Mouse (Mus musculus) heart, postnatal 0 days (tissue): ENCODE data around the gene 2410004P03Rik. TPM values are rescaled to one million over a fixed set of nuclear protein-coding genes. Genes with fewer than 3 reads are reported as not detected.

Experiments used
- ATAC-seq: fragments of 200-750 bp; cut with Nextera tagmentation; 2 replicates; pipeline ENCODE4 v1.8.0; 2017; ENCODE audit warnings: low read depth, moderate number of reproducible peaks, moderate library complexity; ENCODE audit not compliant: insufficient read depth
- DNase-seq: peaks from one replicate; pipeline ENCODE4 v3.0.0-alpha.2; 2016; ENCODE audit warnings: low spot score
- H3K27ac ChIP-seq: fragments of 300-500 bp; sonication (generic); 2 replicates; pipeline ENCODE4 v1.5.1; 2014; ENCODE audit warnings: low read depth, mild to moderate bottlenecking
- H3K27me3 ChIP-seq: fragments of 300-500 bp; sonication (generic); 2 replicates; pipeline ENCODE4 v1.6.1; 2014; ENCODE audit warnings: low read length, mixed read lengths; ENCODE audit not compliant: control insufficient read depth, insufficient read depth
- H3K36me3 ChIP-seq: fragments of 300-500 bp; sonication (generic); replicated peaks from 2 replicates; pipeline ENCODE4 v1.6.1; 2014; ENCODE audit warnings: low read length, mixed read lengths; ENCODE audit not compliant: control insufficient read depth, insufficient read depth
- H3K4me1 ChIP-seq: fragments of 300-500 bp; sonication (generic); 2 replicates; pipeline ENCODE4 v1.6.1; 2014; ENCODE audit warnings: antibody characterized with exemption; ENCODE audit not compliant: control insufficient read depth, insufficient read depth
- H3K4me2 ChIP-seq: fragments of 300-500 bp; sonication (generic); 2 replicates; pipeline ENCODE4 v1.6.1; 2014; ENCODE audit warnings: low read depth, mild to moderate bottlenecking, low read length, moderate library complexity
- H3K4me3 ChIP-seq: fragments of 300-500 bp; sonication (generic); 2 replicates; pipeline ENCODE4 v1.5.1; 2014; ENCODE audit warnings: low read depth, low read length
- H3K9ac ChIP-seq: fragments of 300-500 bp; sonication (generic); replicated peaks from 2 replicates; pipeline ENCODE4 v1.6.1; 2014; ENCODE audit warnings: low read depth, low read length, mixed read lengths
- H3K9me3 ChIP-seq: fragments of 300-500 bp; sonication (generic); replicated peaks from 2 replicates; pipeline ENCODE4 v1.6.1; 2016; ENCODE audit warnings: low read length; ENCODE audit not compliant: control insufficient read depth
- CTCF ChIP-seq: IDR thresholded peaks from 2 replicates; pipeline ENCODE4 v1.5.1; 2016; ENCODE audit warnings: antibody characterized with exemption, control low read depth, low read depth
- EP300 ChIP-seq: IDR thresholded peaks from 2 replicates; pipeline ENCODE4 v1.6.1; 2016; ENCODE audit warnings: antibody characterized with exemption, low read depth
- WGBS: fragments of 180-500 bp; shearing (Covaris S2); extraction: QIAGEN DNeasy Blood & Tissue Kit; methylation state at CpG from one replicate; pipeline ENCODE4 v1.1.7; 2014; 5-methylcytosine and 5-hydroxymethylcytosine counted together
- polyA plus RNA-seq: library from polyadenylated mRNA; unstranded; fragments of >200 nt; fragmentation: Nextera tagmentation; extraction: Ambion mirVana; gene quantifications from 2 replicates; pipeline ENCODE4 v1.2.1, GENCODE M21; 2015
- total RNA-seq: library from RNA; depleted of rRNA; stranded (reverse); fragments of >200 nt; gene quantifications from 2 replicates; pipeline ENCODE4 v1.2.3, GENCODE M21; 2014; ENCODE audit warnings: low replicate concordance

2410004P03Rik gene
- total and polyA plus RNA-seq, 2 experiments from 2014 or later = 0.20 TPM; not detected in 1

DNA sequence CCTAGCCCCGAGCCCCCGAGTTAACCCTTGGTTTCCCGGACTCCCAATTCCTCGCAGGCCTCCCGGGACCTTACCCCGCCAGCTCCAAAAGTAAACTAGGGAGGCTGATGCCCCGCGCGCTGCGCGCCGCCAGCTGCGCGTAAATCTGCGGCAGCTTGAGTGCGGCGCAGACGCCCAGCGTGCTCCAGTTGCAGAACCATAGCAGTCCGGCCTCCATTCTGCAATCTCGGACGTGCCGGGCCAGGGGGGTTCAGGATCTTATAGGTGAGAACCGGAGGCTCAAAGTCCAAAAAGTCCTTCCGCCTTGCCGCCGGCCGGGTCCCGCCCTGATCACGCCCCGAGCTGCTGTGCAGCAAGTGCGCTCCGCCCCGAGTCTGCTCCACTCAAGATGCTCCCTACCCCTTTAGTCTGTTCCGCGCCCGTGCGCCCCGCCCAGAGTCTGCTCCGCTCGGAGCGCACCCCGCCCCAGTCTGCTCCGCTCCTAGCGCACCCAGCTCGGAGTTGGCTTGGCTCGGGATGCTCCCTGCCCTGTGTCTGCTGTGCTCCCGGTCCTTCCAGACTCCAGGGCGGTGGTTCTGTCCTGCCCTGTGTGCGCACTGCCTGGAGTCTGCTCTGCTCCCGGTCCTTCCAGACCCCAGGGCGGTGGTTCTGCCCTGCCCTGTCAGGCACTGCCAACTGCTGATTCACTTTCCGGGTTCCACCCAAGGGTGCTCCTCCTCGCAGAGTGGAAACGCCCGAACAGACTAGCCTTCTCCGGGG is 11.6 kb downstream of the 2410004P03Rik start, which contains the start of gene Pqlc3:
TSS of gene Pqlc3 (minus strand) at position 670 of the 759 bp plus-strand sequence.
- Histone ChIP-seq H3K27ac (no peak within 1 kb of the TSS), H3K4me2 (peak within 1 kb of the TSS; percentile 94), H3K9ac (peak within 1 kb of the TSS; percentile 48), H3K4me3 (peak within 1 kb of the TSS; percentile 59), H3K36me3 (0 out of 2 replicates have a peak, but pooled peaks cover 10% of the 10 kb centered on the region), H3K9me3 (no peaks in the 10 kb centered on the region), H3K27me3 (no peaks in the 10 kb centered on the region), H3K4me1 (peaks cover 3% of the 10 kb centered on the region; the same call in 1 of the 2 replicates)
- ATAC-seq (peak; percentile 83), DNase-seq (peak; percentile 74)
- no peak for TF ChIP-seq CTCF
- TF ChIP-seq EP300 = no peak
- under 1% methylated on average over 57 of the region's 57 CpGs for WGBS

DNA sequence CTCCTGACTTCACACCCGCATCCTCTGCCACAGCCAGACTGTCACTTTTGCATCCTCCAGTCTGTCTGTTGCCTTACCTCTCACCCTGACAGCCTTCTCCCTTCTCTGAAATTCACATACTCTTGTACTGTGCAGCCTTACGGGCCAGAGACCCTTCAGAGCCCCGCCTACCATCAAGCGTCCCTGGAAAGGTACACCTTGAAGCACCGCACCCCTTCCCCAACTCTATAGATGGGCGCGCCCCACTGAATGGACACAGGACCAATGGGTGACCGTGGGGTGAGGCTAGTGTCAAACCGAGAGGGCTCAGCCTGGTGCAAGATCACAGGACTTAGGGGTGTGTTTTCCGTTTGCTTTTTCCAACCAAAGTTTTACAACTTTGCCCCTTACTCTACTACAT is 12.4 kb downstream of the 2410004P03Rik start:
- peak overlapping the region; percentile 48; the same call in 1 of the 2 replicates for H3K9ac ChIP-seq
- 5% methylated on average over 10 of the region's 10 CpGs for WGBS
- H3K9me3 ChIP-seq = no peaks in the 10 kb centered on the region
- no peaks in the 10 kb centered on the region for H3K27me3 ChIP-seq
- ATAC-seq = no peak
- no peak overlapping the region for H3K27ac ChIP-seq
- DNase-seq = no peak
- peak overlapping the region; percentile 94 for H3K4me2 ChIP-seq
- 0 out of 2 replicates have a peak, but pooled peaks cover 10% of the 10 kb centered on the region for H3K36me3 ChIP-seq
- peak overlapping the region; percentile 59 for H3K4me3 ChIP-seq
- TF ChIP-seq CTCF (no peak), EP300 (no peak)
- peaks cover 3% of the 10 kb centered on the region; the same call in 1 of the 2 replicates for H3K4me1 ChIP-seq

DNA sequence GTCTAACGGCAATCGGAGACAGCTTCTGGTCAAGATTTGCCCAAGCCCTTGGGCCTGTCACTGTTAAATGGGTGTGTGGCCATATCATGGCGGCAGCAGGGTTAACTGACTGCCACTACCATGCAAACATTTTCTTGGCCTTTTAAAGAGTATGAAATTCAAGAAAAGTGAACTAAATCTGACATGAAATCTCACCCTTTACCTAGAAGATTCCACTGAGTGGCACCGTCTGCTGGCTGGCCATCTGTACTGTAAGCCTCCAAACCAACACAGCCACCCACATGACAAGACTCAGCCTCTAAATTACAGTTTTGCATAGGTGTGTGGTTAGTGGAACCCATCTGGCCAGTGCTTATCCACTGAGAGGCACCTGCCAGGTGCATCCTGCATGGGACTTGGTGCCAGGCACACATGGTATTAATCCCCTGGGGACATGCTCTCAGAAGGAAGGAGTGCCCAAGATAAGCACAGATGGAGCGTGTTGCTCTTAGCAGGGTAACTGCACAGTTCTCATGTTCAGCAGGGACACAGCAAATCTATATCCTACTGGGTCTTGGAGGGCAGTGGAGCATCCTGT is 14.6 kb downstream of the 2410004P03Rik start:
- WGBS = 79% methylated on average over 5 of the region's 5 CpGs
- Histone ChIP-seq H3K4me3 (no peak overlapping the region), H3K4me2 (no peak overlapping the region), H3K27ac (no peak overlapping the region), H3K4me1 (peaks cover 3% of the 10 kb centered on the region; the same call in 1 of the 2 replicates), H3K9ac (no peak overlapping the region), H3K9me3 (no peaks in the 10 kb centered on the region), H3K36me3 (peaks cover 10% of the 10 kb centered on the region; the same call in 1 of the 2 replicates), H3K27me3 (no peaks in the 10 kb centered on the region)
- DNase-seq = no peak
- no peak for ATAC-seq
- no peak for TF ChIP-seq EP300
- TF ChIP-seq CTCF = no peak

DNA sequence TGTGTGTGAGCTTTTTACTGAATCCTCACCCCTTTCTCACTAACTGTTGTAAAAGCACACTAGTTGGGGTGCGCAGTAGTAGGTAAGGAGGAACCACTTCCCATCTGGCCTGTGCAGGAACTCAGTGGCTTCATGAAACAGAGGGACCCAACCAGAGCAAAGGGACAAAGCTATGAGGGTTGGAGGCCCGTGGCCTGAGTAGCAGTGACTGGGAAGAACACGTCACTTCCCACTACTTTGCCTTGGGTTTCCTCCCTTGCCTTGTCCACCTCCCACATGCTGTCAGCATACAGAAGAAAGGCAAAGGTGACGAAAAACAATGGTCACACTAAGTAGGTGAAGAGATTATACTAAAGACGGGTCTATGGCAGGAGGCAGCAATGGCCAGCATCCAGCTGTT is 15.2 kb downstream of the 2410004P03Rik start:
- TF ChIP-seq EP300 (no peak), CTCF (no peak)
- no peaks in the 10 kb centered on the region for H3K27me3 ChIP-seq
- ATAC-seq (no peak), DNase-seq (no peak)
- H3K4me2 ChIP-seq = no peak overlapping the region
- H3K4me1 ChIP-seq = peaks cover 3% of the 10 kb centered on the region; the same call in 1 of the 2 replicates
- no peak overlapping the region for H3K4me3 ChIP-seq
- H3K9ac ChIP-seq = no peak overlapping the region
- peaks cover 10% of the 10 kb centered on the region; the same call in 1 of the 2 replicates for H3K36me3 ChIP-seq
- 64% methylated on average over 5 of the region's 5 CpGs for WGBS
- H3K27ac ChIP-seq = no peak overlapping the region
- H3K9me3 ChIP-seq = no peaks in the 10 kb centered on the region

DNA sequence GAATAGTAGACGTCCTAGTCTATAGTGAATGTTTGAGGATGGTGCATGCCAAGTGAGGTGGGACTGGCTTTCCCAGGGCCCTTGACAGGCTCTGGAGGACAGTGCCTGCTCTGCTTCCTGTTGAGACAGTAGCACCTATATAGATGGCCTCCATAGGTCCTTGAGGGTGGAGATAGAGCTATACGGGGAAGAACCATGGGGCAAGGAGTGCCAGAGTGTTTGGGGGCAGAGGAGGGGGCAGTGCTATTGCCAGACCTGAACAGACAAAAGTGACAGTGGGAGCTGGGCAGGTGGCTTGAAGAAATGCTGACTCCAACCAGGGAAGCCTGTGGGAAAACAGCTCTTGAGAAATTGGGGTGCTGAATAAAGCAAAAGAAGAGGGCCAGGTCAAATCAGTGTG is 17.2 kb downstream of the 2410004P03Rik start:
- H3K36me3 ChIP-seq = peaks cover 17% of the 10 kb centered on the region
- TF ChIP-seq CTCF = no peak
- peaks cover 2% of the 10 kb centered on the region; the same call in 1 of the 2 replicates for H3K4me1 ChIP-seq
- no peak overlapping the region for H3K4me2 ChIP-seq
- 70% methylated on average over 2 of the region's 2 CpGs for whole genome bisulfite sequencing
- H3K27me3 ChIP-seq = no peaks in the 10 kb centered on the region
- no peak overlapping the region for H3K27ac ChIP-seq
- no peak overlapping the region for H3K4me3 ChIP-seq
- H3K9ac ChIP-seq = no peak overlapping the region
- ATAC-seq = no peak
- H3K9me3 ChIP-seq = no peaks in the 10 kb centered on the region
- no peak for DNase-seq
